Mouse (Mus musculus): ENCODE measurements around the gene Ltk. TPM values are rescaled to one million over a fixed set of nuclear protein-coding genes. Genes with fewer than 3 reads are reported as not detected.

Ltk gene
- polyA plus RNA-seq, 1 experiment from 2014 or later: not detected

Other genes starting within 250 kb of the Ltk start
- gene Exd1, start 212.8 kb downstream of the Ltk start, polyA plus RNA-seq (2014; fragmentation: Nextera tagmentation; extraction: Ambion mirVana): 0.29 and 0.43 TPM in 2 replicates
- 60.7 and 65.5 TPM in 2 replicates for gene Chp1, start 212.7 kb downstream of the Ltk start, polyA plus RNA-seq (2014; fragmentation: Nextera tagmentation; extraction: Ambion mirVana)
- gene Nusap1, start 142.1 kb downstream of the Ltk start, polyA plus RNA-seq (2014; fragmentation: Nextera tagmentation; extraction: Ambion mirVana): 90.4 and 94.3 TPM in 2 replicates
- 33.0 and 35.6 TPM in 2 replicates for gene Oip5, start 142.0 kb downstream of the Ltk start, polyA plus RNA-seq (2014; fragmentation: Nextera tagmentation; extraction: Ambion mirVana)
- gene Ndufaf1, start 97.6 kb downstream of the Ltk start, polyA plus RNA-seq (2014; fragmentation: Nextera tagmentation; extraction: Ambion mirVana): 43.4 and 51.7 TPM in 2 replicates
- gene Rtf1, start 85.4 kb downstream of the Ltk start, polyA plus RNA-seq (2014; fragmentation: Nextera tagmentation; extraction: Ambion mirVana): 46.1 and 48.0 TPM in 2 replicates
- gene Itpka, start 18.1 kb downstream of the Ltk start, polyA plus RNA-seq (2014; fragmentation: Nextera tagmentation; extraction: Ambion mirVana): 0.64 and 0.81 TPM in 2 replicates
- gene Rpap1, start 27.1 kb upstream of the Ltk start, polyA plus RNA-seq (2014; fragmentation: Nextera tagmentation; extraction: Ambion mirVana): 26.3 and 30.7 TPM in 2 replicates
- 27.0 and 30.1 TPM in 2 replicates for gene Tyro3, start 37.3 kb upstream of the Ltk start, polyA plus RNA-seq (2014; fragmentation: Nextera tagmentation; extraction: Ambion mirVana)
- gene Mga, start 136.8 kb upstream of the Ltk start, polyA plus RNA-seq (2014; fragmentation: Nextera tagmentation; extraction: Ambion mirVana): 33.1 and 36.0 TPM in 2 replicates
- gene Mapkbp1, start 212.3 kb upstream of the Ltk start, polyA plus RNA-seq (2014; fragmentation: Nextera tagmentation; extraction: Ambion mirVana): 2.9 and 3.5 TPM in 2 replicates

Measured in limb, embryonic 11.5 days (tissue).